Mouse (Mus musculus): Measurements from ENCODE around the gene Rassf3. TPM values are rescaled to one million over a fixed set of nuclear protein-coding genes. Genes with fewer than 3 reads are reported as not detected.

Gene Rassf3
- polyA plus RNA-seq, 1 experiment from 2014 or later, result 15.2 TPM

DNA sequence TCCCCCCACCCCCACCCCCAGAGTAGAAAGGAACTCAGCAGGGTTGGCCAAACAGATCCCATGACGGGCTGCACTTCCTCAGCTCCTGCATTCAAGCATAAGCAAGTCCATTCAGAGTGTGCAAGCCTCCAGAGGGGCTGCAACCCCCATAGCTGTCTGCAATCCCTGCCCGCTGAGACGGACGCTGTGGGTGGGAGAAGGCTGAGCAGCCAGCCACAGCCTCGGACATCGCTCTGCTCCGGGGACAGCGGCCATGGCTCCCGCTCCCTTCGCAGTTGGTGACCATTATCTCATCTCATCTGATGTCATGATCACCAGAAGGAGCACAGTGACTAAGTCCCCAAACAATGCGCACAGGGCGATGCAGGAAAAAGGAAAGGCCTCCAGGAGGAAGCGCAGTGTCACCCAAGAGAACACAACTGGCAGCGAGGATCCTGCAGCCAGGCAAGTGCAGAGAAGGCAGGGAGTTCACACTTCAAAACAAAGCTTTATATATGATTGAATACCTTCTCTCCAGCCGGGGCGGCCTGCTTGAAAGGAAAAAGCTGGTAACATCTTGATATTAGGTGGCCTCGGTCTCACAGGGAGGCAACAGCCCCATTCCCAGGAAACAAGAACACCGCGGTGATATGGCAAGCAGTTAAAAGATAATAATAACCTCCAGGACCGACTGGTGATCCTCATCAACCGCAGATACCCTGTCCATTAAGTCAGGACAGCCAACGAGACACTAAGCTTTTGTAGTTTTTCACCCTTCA lies 14.6 kb downstream of the Rassf3 start:
- Histone ChIP-seq H3K4me2 (peak overlapping the region; percentile 63), H3K9me3 (no peaks in the 10 kb centered on the region), H3K4me1 (peaks cover 64% of the 10 kb centered on the region), H3K27ac (replicated peaks) (peak overlapping the region; percentile 68), H3K4me3 (peak overlapping the region; percentile 25), H3K9ac (peak overlapping the region; percentile 69), H3K27me3 (replicated peaks) (no peaks in the 10 kb centered on the region), H3K36me3 (peaks cover 6% of the 10 kb centered on the region; the same call in 1 of the 2 replicates)
- WGBS, result 8% methylated on average over 22 of the region's 22 CpGs
- ATAC-seq (ENCODE audit: extremely low read depth, insufficient number of reproducible peaks, low FRiP score, low TSS enrichment), result peak; percentile 31; the same call in 1 of the 2 replicates

DNA sequence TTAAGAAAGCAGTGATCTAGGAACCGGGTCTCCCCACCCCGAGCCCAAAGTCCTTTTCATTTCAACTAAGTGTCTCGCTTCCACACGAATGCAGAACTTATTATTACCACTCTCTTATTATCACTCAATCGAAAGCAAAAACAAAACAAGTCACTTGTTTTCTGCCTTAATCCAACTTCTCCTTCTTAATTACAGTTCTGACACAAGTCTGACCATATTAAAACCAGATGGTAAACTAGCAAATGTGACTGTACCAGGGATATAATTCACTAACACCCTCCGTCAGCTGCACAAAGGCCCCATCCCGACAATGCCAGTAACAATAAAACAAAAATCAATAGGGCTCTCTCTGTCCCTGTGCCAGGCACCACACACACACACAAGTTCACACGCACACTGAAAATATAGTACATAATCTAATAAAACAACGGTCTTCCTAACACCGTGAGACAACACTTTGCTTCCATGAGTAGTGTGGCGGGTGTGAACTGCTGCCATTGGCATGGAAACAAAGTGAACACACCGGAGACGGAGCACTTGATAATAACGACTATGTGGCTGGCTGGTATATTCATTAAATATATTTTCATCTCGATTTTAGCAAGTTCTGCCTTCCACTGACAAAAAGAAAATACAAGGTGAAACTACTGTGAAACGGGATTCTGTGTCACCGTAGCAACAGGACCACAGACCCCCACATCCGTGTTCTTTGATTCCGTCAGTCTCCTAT lies 16.9 kb downstream of the Rassf3 start:
- Histone ChIP-seq H3K4me1 (peaks cover 77% of the 10 kb centered on the region), H3K4me2 (no peak overlapping the region)

DNA sequence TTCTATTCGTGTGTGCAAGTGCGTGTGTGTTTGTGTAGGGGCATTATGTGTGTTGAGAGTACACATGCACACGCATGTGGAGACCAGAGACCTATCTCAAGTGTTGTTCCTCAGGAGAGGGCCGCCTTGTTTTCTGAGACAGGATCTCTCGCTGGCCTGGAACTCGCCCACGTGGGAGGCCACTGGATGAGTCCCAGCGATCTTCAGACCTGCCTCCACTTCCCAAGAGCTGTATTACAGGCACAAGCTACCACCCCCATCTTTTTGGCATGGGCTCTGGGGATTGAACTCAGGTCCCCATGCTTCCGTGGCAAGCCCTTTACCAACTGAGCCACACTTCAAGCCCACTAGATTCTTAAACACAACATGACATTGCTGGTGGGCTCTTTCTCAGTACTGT lies 17.7 kb downstream of the Rassf3 start:
- peaks cover 82% of the 10 kb centered on the region for H3K4me1 ChIP-seq
- H3K4me3 ChIP-seq, result no peak overlapping the region
- H3K9ac ChIP-seq, result no peak overlapping the region
- no peak overlapping the region for H3K4me2 ChIP-seq
- H3K9me3 ChIP-seq, result no peaks in the 10 kb centered on the region
- H3K27ac ChIP-seq (replicated peaks), result no peak overlapping the region
- peaks cover 6% of the 10 kb centered on the region; the same call in 1 of the 2 replicates for H3K36me3 ChIP-seq
- no peaks in the 10 kb centered on the region for H3K27me3 ChIP-seq (replicated peaks)
- WGBS, result 74% methylated on average over 9 of the region's 9 CpGs
- ATAC-seq (ENCODE audit: extremely low read depth, insufficient number of reproducible peaks, low FRiP score, low TSS enrichment), result no peak

More for the DNA sequence above, 16.9 kb downstream of the Rassf3 start:
- Histone ChIP-seq H3K27ac (replicated peaks) (no peak overlapping the region), H3K9me3 (no peaks in the 10 kb centered on the region), H3K4me3 (no peak overlapping the region), H3K9ac (0 out of 2 replicates have a peak overlapping the region, but pooled peaks have one; percentile 28), H3K27me3 (replicated peaks) (no peaks in the 10 kb centered on the region), H3K36me3 (peaks cover 6% of the 10 kb centered on the region; the same call in 1 of the 2 replicates)
- WGBS, result 79% methylated on average over 19 of the region's 19 CpGs
- ATAC-seq (ENCODE audit: extremely low read depth, insufficient number of reproducible peaks, low FRiP score, low TSS enrichment), result no peak

DNA sequence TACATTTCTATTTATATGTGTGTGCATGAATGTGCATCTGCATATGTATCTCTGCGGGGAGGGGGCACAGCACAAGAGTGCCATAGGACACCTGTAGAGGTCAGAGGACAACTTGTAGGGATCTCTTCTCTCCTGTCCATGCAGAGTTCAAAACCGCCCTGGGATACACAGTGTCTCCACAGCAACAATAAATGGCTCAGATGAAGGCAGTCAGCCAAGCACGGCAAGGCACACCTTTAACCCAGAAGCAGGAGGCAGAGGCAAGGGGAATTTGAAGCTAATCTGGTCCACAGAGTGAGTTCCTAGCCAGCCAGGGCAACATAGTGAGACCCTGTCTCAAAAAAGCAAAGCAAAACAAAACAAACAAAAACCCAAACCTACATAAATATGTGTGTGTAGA lies 18.8 kb downstream of the Rassf3 start:
- no peak overlapping the region for H3K4me2 ChIP-seq
- no peaks in the 10 kb centered on the region for H3K36me3 ChIP-seq
- H3K9ac ChIP-seq, result no peak overlapping the region
- peaks cover 81% of the 10 kb centered on the region for H3K4me1 ChIP-seq
- 73% methylated on average over 3 of the region's 3 CpGs for WGBS
- no peaks in the 10 kb centered on the region for H3K9me3 ChIP-seq
- no peak for ATAC-seq (ENCODE audit: extremely low read depth, insufficient number of reproducible peaks, low FRiP score, low TSS enrichment)
- no peak overlapping the region for H3K27ac ChIP-seq (replicated peaks)
- no peaks in the 10 kb centered on the region for H3K27me3 ChIP-seq (replicated peaks)
- no peak overlapping the region for H3K4me3 ChIP-seq

DNA sequence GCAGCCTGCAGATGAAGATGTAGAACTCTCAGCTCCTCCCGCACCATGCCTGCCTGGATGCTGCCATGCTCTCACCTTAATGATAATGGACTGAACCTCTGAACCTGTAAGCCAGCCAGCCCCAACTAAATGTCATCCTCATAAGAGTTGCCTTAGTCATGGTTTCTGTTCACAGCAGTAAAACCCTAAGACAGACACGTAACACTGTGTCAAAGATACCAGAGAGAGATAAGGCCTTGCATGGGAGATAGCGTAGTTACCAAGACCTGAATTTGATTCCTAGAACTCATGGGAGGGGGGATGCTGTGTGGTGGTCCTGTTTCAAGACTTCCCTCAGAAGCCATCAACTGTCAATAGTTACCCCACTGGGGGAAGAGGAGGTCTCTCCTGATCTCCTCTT lies 20.6 kb downstream of the Rassf3 start:
- ATAC-seq (ENCODE audit: extremely low read depth, insufficient number of reproducible peaks, low FRiP score, low TSS enrichment), result no peak
- Histone ChIP-seq H3K36me3 (peaks cover 12% of the 10 kb centered on the region), H3K9ac (no peak overlapping the region), H3K4me2 (no peak overlapping the region), H3K9me3 (no peaks in the 10 kb centered on the region), H3K4me1 (peaks cover 70% of the 10 kb centered on the region), H3K27me3 (replicated peaks) (no peaks in the 10 kb centered on the region), H3K27ac (replicated peaks) (no peak overlapping the region), H3K4me3 (no peak overlapping the region)
- 76% methylated on average over 3 of the region's 3 CpGs for WGBS

DNA sequence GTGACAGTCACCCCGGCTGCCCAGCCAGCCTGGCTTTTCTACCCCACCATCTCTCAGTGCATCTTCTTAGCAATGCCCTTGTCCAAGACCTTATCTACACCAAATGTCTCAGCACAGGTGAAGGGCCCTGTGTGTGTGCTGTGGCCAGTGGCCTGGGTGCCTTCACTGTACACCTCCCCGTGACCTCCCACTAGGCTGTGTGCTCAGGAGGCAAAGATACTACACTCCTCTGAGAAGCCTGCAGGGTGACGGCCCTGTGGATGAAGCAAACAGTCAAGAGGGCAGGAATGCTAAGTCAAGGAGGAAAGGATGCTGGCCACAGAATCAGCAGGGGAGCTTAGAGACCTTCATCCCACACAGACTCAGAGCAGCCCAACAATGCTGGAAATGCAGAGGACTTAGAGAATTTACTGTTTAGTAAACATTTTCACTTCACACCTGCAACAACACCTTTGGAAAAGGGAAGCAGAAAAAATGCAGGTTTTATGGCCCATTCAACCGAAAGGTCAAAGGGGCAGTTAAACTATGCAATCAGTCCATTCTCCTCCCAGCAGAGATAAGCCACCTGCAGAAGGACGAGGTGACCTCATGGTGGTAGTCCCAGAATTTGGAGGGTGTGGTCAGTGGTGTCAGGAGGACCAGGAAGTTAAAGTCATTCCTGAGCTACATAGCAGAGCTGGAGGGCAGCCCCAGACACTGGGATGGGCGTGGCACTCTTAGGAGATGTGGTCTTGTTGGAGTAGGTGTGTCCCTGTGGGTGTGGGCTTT lies 21.3 kb downstream of the Rassf3 start:
- no peak overlapping the region for H3K9ac ChIP-seq
- H3K4me1 ChIP-seq, result peaks cover 64% of the 10 kb centered on the region
- no peak overlapping the region for H3K27ac ChIP-seq (replicated peaks)
- H3K9me3 ChIP-seq, result no peaks in the 10 kb centered on the region
- no peaks in the 10 kb centered on the region for H3K27me3 ChIP-seq (replicated peaks)
- no peak for ATAC-seq (ENCODE audit: extremely low read depth, insufficient number of reproducible peaks, low FRiP score, low TSS enrichment)
- no peak overlapping the region for H3K4me2 ChIP-seq
- H3K36me3 ChIP-seq, result peaks cover 12% of the 10 kb centered on the region
- H3K4me3 ChIP-seq, result no peak overlapping the region
- 51% methylated on average over 6 of the region's 6 CpGs for WGBS

DNA sequence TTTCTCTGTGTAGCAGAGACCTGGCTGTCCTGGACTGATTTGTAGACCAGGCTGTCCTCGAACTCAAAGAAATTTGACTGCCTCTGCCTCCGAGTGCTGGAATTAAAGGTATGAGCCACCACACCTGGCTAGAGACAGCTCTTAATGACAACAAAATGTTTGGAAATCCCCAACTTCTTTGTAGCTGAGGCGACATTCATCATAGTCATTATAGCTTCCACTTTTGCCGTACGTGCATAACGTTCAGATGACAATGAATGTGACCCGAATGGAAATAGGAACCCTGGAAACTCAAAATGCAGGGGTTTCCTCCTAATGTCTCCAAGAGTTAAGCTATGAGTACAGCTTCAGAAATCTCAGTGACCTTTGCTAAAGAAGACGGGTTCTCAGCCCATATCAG lies 22.1 kb downstream of the Rassf3 start:
- no peak for ATAC-seq (ENCODE audit: extremely low read depth, insufficient number of reproducible peaks, low FRiP score, low TSS enrichment)
- Histone ChIP-seq H3K4me3 (no peak overlapping the region), H3K27ac (replicated peaks) (no peak overlapping the region), H3K9me3 (no peaks in the 10 kb centered on the region), H3K4me1 (peaks cover 55% of the 10 kb centered on the region), H3K9ac (no peak overlapping the region), H3K4me2 (no peak overlapping the region), H3K27me3 (replicated peaks) (no peaks in the 10 kb centered on the region), H3K36me3 (peaks cover 17% of the 10 kb centered on the region)
- WGBS, result 81% methylated on average over 8 of the region's 8 CpGs

DNA sequence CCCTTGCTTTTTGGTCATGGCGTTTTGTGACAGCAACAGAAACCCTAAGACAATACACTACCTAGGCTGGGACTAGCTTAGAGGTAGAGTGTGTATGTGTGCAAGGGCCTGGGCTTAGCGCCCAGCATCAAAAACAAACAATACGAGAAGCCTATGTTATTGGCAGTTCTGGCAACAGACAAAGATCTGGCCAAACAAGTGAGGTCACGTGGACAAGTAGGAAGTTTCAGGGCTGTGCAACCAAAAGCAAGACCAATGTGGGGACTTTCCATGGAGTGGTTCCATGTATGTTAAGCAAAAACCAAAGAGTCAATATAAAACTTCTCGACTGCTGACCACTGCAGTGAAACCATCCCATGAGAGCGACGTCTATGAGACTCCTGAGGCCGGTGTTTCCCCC lies 30.3 kb downstream of the Rassf3 start:
- Histone ChIP-seq H3K4me3 (no peak overlapping the region), H3K4me2 (no peak overlapping the region), H3K9ac (no peak overlapping the region), H3K36me3 (peaks cover 14% of the 10 kb centered on the region; the same call in 1 of the 2 replicates), H3K4me1 (peaks cover 41% of the 10 kb centered on the region), H3K9me3 (no peaks in the 10 kb centered on the region), H3K27ac (replicated peaks) (no peak overlapping the region), H3K27me3 (replicated peaks) (no peaks in the 10 kb centered on the region)
- 84% methylated on average over 8 of the region's 8 CpGs for WGBS
- ATAC-seq (ENCODE audit: extremely low read depth, insufficient number of reproducible peaks, low FRiP score, low TSS enrichment), result no peak

DNA sequence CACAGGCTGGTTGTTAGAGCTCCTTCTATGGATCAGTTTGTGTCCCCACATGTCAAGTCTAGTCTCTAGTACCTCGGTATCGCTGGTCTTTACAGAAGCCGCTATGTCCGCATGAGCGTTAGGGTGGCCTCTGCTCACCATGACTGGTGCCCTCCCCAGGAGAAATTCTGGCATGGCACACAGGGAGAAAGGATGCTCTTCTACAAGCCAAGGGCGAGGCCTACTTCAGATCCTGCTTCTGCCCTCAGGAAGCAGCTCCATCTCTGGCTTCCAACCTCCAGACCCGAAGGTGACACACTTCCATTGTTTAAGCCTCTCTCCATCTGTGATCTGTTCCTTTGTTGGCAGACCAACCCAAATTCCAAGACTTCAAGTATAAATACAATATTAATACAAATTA lies 31.9 kb downstream of the Rassf3 start:
- Histone ChIP-seq H3K4me1 (peaks cover 57% of the 10 kb centered on the region), H3K27me3 (replicated peaks) (no peaks in the 10 kb centered on the region), H3K9ac (no peak overlapping the region), H3K4me2 (no peak overlapping the region), H3K4me3 (no peak overlapping the region), H3K36me3 (peaks cover 9% of the 10 kb centered on the region; the same call in 1 of the 2 replicates), H3K27ac (replicated peaks) (no peak overlapping the region), H3K9me3 (no peaks in the 10 kb centered on the region)
- no peak for ATAC-seq (ENCODE audit: extremely low read depth, insufficient number of reproducible peaks, low FRiP score, low TSS enrichment)
- WGBS, result 89% methylated on average over 7 of the region's 7 CpGs

DNA sequence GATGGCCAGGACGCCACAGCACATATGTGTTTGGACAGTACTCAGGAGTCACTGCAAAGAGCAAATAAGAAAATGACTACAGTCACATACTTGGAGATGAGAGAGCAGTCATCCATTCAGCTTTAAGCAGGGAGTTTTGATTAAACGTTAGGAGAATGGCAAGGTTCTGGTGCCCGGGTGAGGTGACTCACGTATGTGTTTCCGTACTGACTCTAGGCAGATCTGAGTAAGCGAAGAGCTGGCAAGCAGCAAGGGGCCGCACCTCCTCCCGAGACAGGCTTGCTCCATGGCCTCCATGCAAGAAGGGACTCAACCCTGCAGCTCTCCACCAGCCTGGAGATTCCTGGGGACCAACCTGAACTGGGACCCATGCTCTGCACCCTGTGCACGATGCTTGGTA lies 32.4 kb downstream of the Rassf3 start:
- H3K4me1 ChIP-seq, result peaks cover 61% of the 10 kb centered on the region
- no peak overlapping the region for H3K4me3 ChIP-seq
- H3K27me3 ChIP-seq (replicated peaks), result no peaks in the 10 kb centered on the region
- H3K4me2 ChIP-seq, result no peak overlapping the region
- no peaks in the 10 kb centered on the region for H3K9me3 ChIP-seq
- H3K9ac ChIP-seq, result no peak overlapping the region
- no peak overlapping the region for H3K27ac ChIP-seq (replicated peaks)
- ATAC-seq (ENCODE audit: extremely low read depth, insufficient number of reproducible peaks, low FRiP score, low TSS enrichment), result no peak
- 87% methylated on average over 9 of the region's 9 CpGs for WGBS
- H3K36me3 ChIP-seq, result peaks cover 5% of the 10 kb centered on the region; the same call in 1 of the 2 replicates

DNA sequence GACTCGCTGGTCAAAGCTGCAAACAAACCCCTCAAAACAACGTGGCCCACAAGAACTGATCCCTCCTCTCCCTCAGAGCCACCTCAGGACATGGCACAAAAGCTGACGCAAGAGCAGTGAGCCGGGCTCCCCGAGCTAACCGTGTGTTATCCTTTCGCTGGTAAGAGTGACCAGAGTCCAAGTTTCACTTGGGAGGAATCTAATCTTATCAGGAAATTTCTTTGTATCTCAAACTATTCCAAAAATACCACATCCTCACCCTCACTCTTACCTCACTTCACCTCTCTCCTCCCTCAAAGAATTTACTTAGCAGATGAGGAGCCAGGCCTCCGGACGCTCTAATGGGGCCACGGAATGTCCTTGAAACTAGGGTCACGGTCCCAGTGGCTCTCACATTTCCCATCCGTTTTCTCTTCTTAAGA lies 36.8 kb downstream of the Rassf3 start:
- 38% methylated on average over 12 of the region's 12 CpGs for WGBS
- Histone ChIP-seq H3K4me3 (no peak overlapping the region), H3K27me3 (replicated peaks) (no peaks in the 10 kb centered on the region), H3K4me1 (peaks cover 80% of the 10 kb centered on the region), H3K9me3 (no peaks in the 10 kb centered on the region), H3K36me3 (peaks cover 5% of the 10 kb centered on the region; the same call in 1 of the 2 replicates), H3K4me2 (0 out of 2 replicates have a peak overlapping the region, but pooled peaks have one; percentile 7), H3K9ac (peak overlapping the region; percentile 67), H3K27ac (replicated peaks) (peak overlapping the region; percentile 70)
- ATAC-seq (ENCODE audit: extremely low read depth, insufficient number of reproducible peaks, low FRiP score, low TSS enrichment), result no peak
